Mouse (Mus musculus) CH12.LX (cell line): ENCODE data around the gene C1qtnf3.

Experiments used
- BHLHE40 ChIP-seq: IDR thresholded peaks from 2 replicates; pipeline ENCODE4 v1.6.1; 2011; ENCODE audit warnings: mild to moderate bottlenecking, low read depth, low read length, improper control_type of control experiment
- CTCF ChIP-seq, 2 experiments: IDR thresholded peaks in 1 of 2; conservative IDR thresholded peaks in 1 of 2; 2 replicates each; pipeline ENCODE4 v1.5.1; 2011 to 2012; ENCODE audit warnings: low read depth in 2 of 2, low read length in 2 of 2, improper control_type of control experiment in 1 of 2, inconsistent platforms in 1 of 2, mild to moderate bottlenecking in 1 of 2, moderate library complexity in 1 of 2
- ELF1 ChIP-seq: IDR thresholded peaks from 2 replicates; pipeline ENCODE4 v1.6.1; 2014; ENCODE audit warnings: low read depth, mild to moderate bottlenecking, inconsistent platforms, low read length, improper control_type of control experiment
- EP300 ChIP-seq: IDR thresholded peaks from 2 replicates; pipeline ENCODE4 v1.6.1; 2011; ENCODE audit warnings: low read length, improper control_type of control experiment
- HCFC1 ChIP-seq: IDR thresholded peaks from 2 replicates; pipeline ENCODE4 v1.6.1; 2012; ENCODE audit warnings: low read depth, mild to moderate bottlenecking, inconsistent platforms, low read length, improper control_type of control experiment
- JUN ChIP-seq: IDR thresholded peaks from 2 replicates; pipeline ENCODE4 v1.6.1; 2011; ENCODE audit warnings: low read depth, mild to moderate bottlenecking, low read length, improper control_type of control experiment, moderate library complexity; ENCODE audit not compliant: insufficient read depth
- POLR2A ChIP-seq: IDR thresholded peaks from 2 replicates; pipeline ENCODE4 v1.6.1; 2011; ENCODE audit warnings: low read depth, mild to moderate bottlenecking, improper control_type of control experiment, low read length
- POLR2AphosphoS2 ChIP-seq: IDR thresholded peaks from 2 replicates; pipeline ENCODE4 v1.6.1; 2011; ENCODE audit warnings: low read depth, low read length, improper control_type of control experiment
- ZC3H11A ChIP-seq: IDR thresholded peaks from 2 replicates; pipeline ENCODE4 v1.6.1; 2012; ENCODE audit warnings: low read depth, mild to moderate bottlenecking, inconsistent platforms, low read length, improper control_type of control experiment
- ZMIZ1 ChIP-seq: IDR thresholded peaks from 2 replicates; pipeline ENCODE4 v1.6.1; 2012; ENCODE audit warnings: low read depth, mild to moderate bottlenecking, inconsistent platforms, low read length, improper control_type of control experiment
- ZNF384 ChIP-seq: IDR thresholded peaks from 2 replicates; pipeline ENCODE4 v1.6.1; 2012; ENCODE audit warnings: low read depth, low read length, improper control_type of control experiment, inconsistent platforms

DNA sequence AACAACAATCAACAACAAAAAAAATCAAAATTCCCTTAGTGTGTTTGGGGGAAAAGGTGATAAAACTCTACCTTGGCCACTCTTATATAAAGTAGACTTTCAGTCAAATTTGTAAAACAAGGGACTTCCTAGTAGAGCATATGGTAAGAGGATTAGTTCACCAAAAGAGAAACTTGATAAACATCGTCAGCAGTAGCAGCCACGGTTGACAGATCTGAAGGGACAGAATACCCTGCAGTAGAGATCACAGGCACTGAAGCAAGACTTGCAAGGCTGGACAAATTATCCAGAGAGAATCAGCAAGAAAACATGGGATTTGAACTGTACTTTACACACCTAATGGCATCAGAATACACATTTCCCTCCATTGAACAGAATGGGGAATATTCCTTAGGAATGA lies 62.8 kb downstream of the C1qtnf3 start:
- no peak for TF ChIP-seq POLR2A
- TF ChIP-seq CTCF (conservative IDR thresholded peaks at IDR 0.05 in 1 of 2, IDR thresholded peaks at IDR 0.05 in 1 of 2; ENCODE audit: low read depth in 2 of 2, low read length in 2 of 2), result no peak
- no peak for TF ChIP-seq POLR2AphosphoS2
- TF ChIP-seq EP300, result no peak
- TF ChIP-seq BHLHE40, result no peak
- no peak for TF ChIP-seq JUN
- TF ChIP-seq ZC3H11A, result no peak
- no peak for TF ChIP-seq ZMIZ1
- TF ChIP-seq ELF1, result no peak
- TF ChIP-seq ZNF384, result no peak
- no peak for TF ChIP-seq HCFC1
